In the genomic region with DNA sequence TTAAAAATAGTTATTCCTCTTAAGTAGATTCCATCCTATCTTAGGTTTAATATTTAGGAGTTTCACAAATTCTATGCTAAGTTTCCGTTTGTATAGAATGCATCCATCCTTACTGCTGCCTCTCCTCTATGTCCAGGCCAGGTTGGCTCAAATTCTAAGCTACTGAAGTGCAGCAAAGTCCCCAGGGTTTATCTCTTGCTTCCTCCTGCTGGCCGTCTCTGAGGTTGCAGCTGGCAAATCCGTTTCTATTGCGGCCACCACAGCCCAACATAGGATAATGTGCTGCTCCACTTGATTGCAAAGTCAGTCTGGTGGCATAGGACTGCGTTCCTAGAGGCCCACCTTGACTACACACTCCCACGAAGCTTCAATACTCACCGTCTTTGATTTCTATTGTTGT, we compare ENCODE assay signal across 9 mouse cellular contexts.
A peak's percentile ranks its signal among the peaks of the same experiment; 100 is the strongest.
DNase-seq lines count a peak whose midpoint lies in the region; ATAC-seq and TF ChIP-seq lines count a peak whose summit lies in the region.
"Had no signal": no experiment of that assay in that cellular context is flagged by ENCODE, and none has a peak within 500 bp of the region (broad histone marks: within the 10 kb centered on the region; RNA-seq: fewer than 3 reads in every experiment).

No protein-coding gene starts in this region.

- H3K27ac ChIP-seq in MEL (ENCODE audit: control insufficient read depth, low read depth, low read length): no peak overlapping the region
- no peak overlapping the region for H3K27ac ChIP-seq in forebrain, embryonic 11.5 days (ENCODE audit: low read depth, low read length)
- H3K27ac ChIP-seq in kidney, embryonic 15.5 days: no peak overlapping the region
- no peak overlapping the region for H3K27ac ChIP-seq in liver, embryonic 11.5 days (ENCODE audit: low read depth, low read length)
- H3K27ac ChIP-seq in neural tube, embryonic 15.5 days (replicated peaks): no peak overlapping the region
- H3K27ac ChIP-seq: liver, embryonic 15.5 days had no signal

- H3K79me2 ChIP-seq in MEL (ENCODE audit: control insufficient read depth, insufficient read depth, low read length, poor library complexity): no peaks in the 10 kb centered on the region

- TF ChIP-seq CTCF in MEL (IDR thresholded peaks at IDR 0.05 in 2 of 3, conservative IDR thresholded peaks at IDR 0.05 in 1 of 3; ENCODE audit: control insufficient read depth in 1 of 3, insufficient read depth in 1 of 3, low read depth in 2 of 3, low read length in 3 of 3, poor library complexity in 1 of 3, severe bottlenecking in 1 of 3): peak; percentile 3 to 48 (median 45); a peak in 4 of 6 replicates

- TF ChIP-seq RAD21 in MEL (IDR thresholded peaks at IDR 0.05; ENCODE audit: low read depth, low read length): peak; percentile 49

- TF ChIP-seq POLR2A in MEL (IDR thresholded peaks at IDR 0.05; ENCODE audit: control insufficient read depth in 1 of 2, insufficient read depth in 1 of 2, low read depth in 1 of 2, low read length in 2 of 2, poor library complexity in 1 of 2): no peak

- H3K27me3 ChIP-seq in MEL (ENCODE audit: control insufficient read depth in 1 of 2, insufficient read depth in 2 of 2, low read length in 2 of 2): no peaks in the 10 kb centered on the region; a peak in 1 of 4 replicates
- no peaks in the 10 kb centered on the region for H3K27me3 ChIP-seq in forebrain, embryonic 11.5 days (ENCODE audit: control insufficient read depth, insufficient read depth, low read length)
- H3K27me3 ChIP-seq in kidney, embryonic 15.5 days: no peaks in the 10 kb centered on the region; the same call in 1 of the 2 replicates
- no peaks in the 10 kb centered on the region for H3K27me3 ChIP-seq in liver, embryonic 11.5 days (replicated peaks; ENCODE audit: control insufficient read depth, insufficient read depth, low read length)
- H3K27me3 ChIP-seq in neural tube, embryonic 15.5 days (replicated peaks): no peaks in the 10 kb centered on the region
- H3K27me3 ChIP-seq: liver, embryonic 15.5 days had no signal

- ATAC-seq in forebrain, embryonic 11.5 days (replicated peaks; ENCODE audit: low FRiP score): peak; percentile 81
- peak; percentile 88 for ATAC-seq in kidney, embryonic 15.5 days (replicated peaks; ENCODE audit: low FRiP score)
- peak; percentile 62; the same call in 1 of the 2 replicates for ATAC-seq in liver, embryonic 11.5 days (replicated peaks; ENCODE audit: low FRiP score)
- peak; percentile 59; the same call in 1 of the 2 replicates for ATAC-seq in neural tube, embryonic 15.5 days (ENCODE audit: low FRiP score)
- no peak for ATAC-seq in monocyte, adult 5-6 weeks (replicated peaks; ENCODE audit: insufficient number of reproducible peaks, low FRiP score, low TSS enrichment, poor library complexity, severe bottlenecking)

- 17% methylated on average over 7 of the region's 7 CpGs for WGBS in forebrain, embryonic 11.5 days
- WGBS in kidney, embryonic 15.5 days: 9% methylated on average over 7 of the region's 7 CpGs
- 11% methylated on average over 7 of the region's 7 CpGs for WGBS in liver, embryonic 11.5 days
- WGBS in neural tube, embryonic 15.5 days: 16% methylated on average over 7 of the region's 7 CpGs

- no peaks in the 10 kb centered on the region for H3K4me1 ChIP-seq in MEL (ENCODE audit: control insufficient read depth in 1 of 2, insufficient read depth in 2 of 2, low read length in 2 of 2)
- no peaks in the 10 kb centered on the region for H3K4me1 ChIP-seq in forebrain, embryonic 11.5 days (replicated peaks; ENCODE audit: control insufficient read depth, insufficient read depth, low read length)
- H3K4me1 ChIP-seq in kidney, embryonic 15.5 days: no peaks in the 10 kb centered on the region
- no peaks in the 10 kb centered on the region for H3K4me1 ChIP-seq in liver, embryonic 11.5 days (replicated peaks; ENCODE audit: control insufficient read depth, insufficient read depth, low read length)
- H3K4me1 ChIP-seq in neural tube, embryonic 15.5 days: no peaks in the 10 kb centered on the region
- H3K4me1 ChIP-seq: liver, embryonic 15.5 days had no signal

- no peak overlapping the region for H3K4me3 ChIP-seq in MEL (ENCODE audit: control insufficient read depth in 1 of 2, insufficient read depth in 1 of 2, low read depth in 2 of 2, low read length in 2 of 2)
- H3K4me3 ChIP-seq in forebrain, embryonic 11.5 days (ENCODE audit: low read depth, low read length): no peak overlapping the region
- H3K4me3 ChIP-seq in kidney, embryonic 15.5 days (replicated peaks): no peak overlapping the region
- H3K4me3 ChIP-seq in liver, embryonic 11.5 days (ENCODE audit: low read depth, low read length): no peak overlapping the region
- H3K4me3 ChIP-seq in neural tube, embryonic 15.5 days (replicated peaks): no peak overlapping the region
- H3K4me3 ChIP-seq: liver, embryonic 15.5 days had no signal

- no peak overlapping the region for H3K9ac ChIP-seq in MEL (ENCODE audit: control insufficient read depth, low read depth, low read length, poor library complexity, severe bottlenecking)
- no peak overlapping the region for H3K9ac ChIP-seq in forebrain, embryonic 11.5 days (ENCODE audit: low read length)
- no peak overlapping the region for H3K9ac ChIP-seq in kidney, embryonic 15.5 days
- no peak overlapping the region for H3K9ac ChIP-seq in liver, embryonic 11.5 days (ENCODE audit: low read depth, low read length)
- H3K9ac ChIP-seq in neural tube, embryonic 15.5 days (replicated peaks): no peak overlapping the region
- H3K9ac ChIP-seq: liver, embryonic 15.5 days had no signal

- no peak for TF ChIP-seq EP300 in MEL (IDR thresholded peaks at IDR 0.05; ENCODE audit: low read depth in 1 of 2, low read length in 2 of 2)

- no peaks in the 10 kb centered on the region for H3K9me3 ChIP-seq in MEL (replicated peaks; ENCODE audit: insufficient read depth, low read length)
- no peaks in the 10 kb centered on the region for H3K9me3 ChIP-seq in forebrain, embryonic 11.5 days (ENCODE audit: control insufficient read depth, low read length)
- H3K9me3 ChIP-seq in kidney, embryonic 15.5 days (replicated peaks): no peaks in the 10 kb centered on the region
- H3K9me3 ChIP-seq in liver, embryonic 11.5 days (ENCODE audit: control insufficient read depth, low read length): no peaks in the 10 kb centered on the region
- no peaks in the 10 kb centered on the region for H3K9me3 ChIP-seq in neural tube, embryonic 15.5 days (replicated peaks)
- H3K9me3 ChIP-seq: liver, embryonic 15.5 days had no signal

- H3K36me3 ChIP-seq in MEL (ENCODE audit: control insufficient read depth in 1 of 2, insufficient read depth in 2 of 2, low read length in 2 of 2): no peaks in the 10 kb centered on the region
- H3K36me3 ChIP-seq in forebrain, embryonic 11.5 days (ENCODE audit: control insufficient read depth, insufficient read depth, low read length): no peaks in the 10 kb centered on the region
- H3K36me3 ChIP-seq in kidney, embryonic 15.5 days: no peaks in the 10 kb centered on the region
- no peaks in the 10 kb centered on the region for H3K36me3 ChIP-seq in liver, embryonic 11.5 days (ENCODE audit: control insufficient read depth, insufficient read depth, low read length)
- H3K36me3 ChIP-seq in neural tube, embryonic 15.5 days: no peaks in the 10 kb centered on the region
- H3K36me3 ChIP-seq: liver, embryonic 15.5 days had no signal

- no peak overlapping the region for H3K4me2 ChIP-seq in forebrain, embryonic 11.5 days (ENCODE audit: low read depth, low read length, severe bottlenecking)
- no peak overlapping the region for H3K4me2 ChIP-seq in kidney, embryonic 15.5 days
- H3K4me2 ChIP-seq in liver, embryonic 11.5 days: no peak overlapping the region
- no peak overlapping the region for H3K4me2 ChIP-seq in neural tube, embryonic 15.5 days
- H3K4me2 ChIP-seq: liver, embryonic 15.5 days had no signal

- DNase-seq in 416B (ENCODE audit: low read depth) (peak; percentile 70), MEL (ENCODE audit: low read depth, low spot score) (peak; percentile 6)
- DNase-seq in forebrain, embryonic 11.5 days (ENCODE audit: low spot score): peak; percentile 72
- DNase-seq in liver, embryonic 11.5 days (ENCODE audit: low spot score): peak; percentile 39
- no peak for DNase-seq in thymus, postnatal 25 days

TF ChIP-seq in MEL, 35 proteins besides CTCF, POLR2A, EP300 and RAD21:
- TF ChIP-seq SMC3 (IDR thresholded peaks at IDR 0.05; ENCODE audit: low read depth, low read length): peak; percentile 56
- TF ChIP-seq MAFK (IDR thresholded peaks at IDR 0.05; ENCODE audit: borderline replicate concordance, low read depth, low read length): no peak
- TF ChIP-seq ZC3H11A (IDR thresholded peaks at IDR 0.05; ENCODE audit: low read depth, low read length): peak; percentile 44
